Mouse (Mus musculus) forebrain, embryonic 12.5 days (tissue): ENCODE measurements around the gene Bud31. TPM values are rescaled to one million over a fixed set of nuclear protein-coding genes. Genes with fewer than 3 reads are reported as not detected.
A peak's percentile ranks its signal among the peaks of the same experiment; 100 is the strongest.

ENCODE experiments used
- ATAC-seq: fragments of 200-750 bp; cut with Nextera tagmentation; 2 replicates; pipeline ENCODE4 v1.8.0; 2017; ENCODE audit warnings: moderate TSS enrichment; ENCODE audit not compliant: low FRiP score
- H3K27ac ChIP-seq: fragments of 300-500 bp; sonication (generic); 2 replicates; pipeline ENCODE4 v1.5.1; 2016; ENCODE audit warnings: mild to moderate bottlenecking
- H3K27me3 ChIP-seq: fragments of 300-500 bp; sonication (generic); 2 replicates; pipeline ENCODE4 v1.6.1; 2016; ENCODE audit warnings: mild to moderate bottlenecking
- H3K36me3 ChIP-seq: fragments of 300-500 bp; sonication (generic); replicated peaks from 2 replicates; pipeline ENCODE4 v1.6.1; 2016; ENCODE audit warnings: mild to moderate bottlenecking
- H3K4me1 ChIP-seq: fragments of 300-500 bp; sonication (generic); 2 replicates; pipeline ENCODE4 v1.6.1; 2016
- H3K4me2 ChIP-seq: fragments of 300-500 bp; sonication (generic); 2 replicates; pipeline ENCODE4 v1.6.1; 2016; ENCODE audit warnings: mild to moderate bottlenecking, moderate library complexity
- H3K4me3 ChIP-seq: fragments of 300-500 bp; sonication (generic); replicated peaks from 2 replicates; pipeline ENCODE4 v1.5.1; 2016; ENCODE audit warnings: mild to moderate bottlenecking
- H3K9ac ChIP-seq: fragments of 300-500 bp; sonication (generic); 2 replicates; pipeline ENCODE4 v1.6.1; 2016; ENCODE audit warnings: mild to moderate bottlenecking
- H3K9me3 ChIP-seq: fragments of 300-500 bp; sonication (generic); 2 replicates; pipeline ENCODE4 v1.6.1; 2016
- WGBS: fragments of 180-500 bp; shearing (Covaris S2); methylation state at CpG from one replicate; pipeline ENCODE4 v1.1.7; 2016; 5-methylcytosine and 5-hydroxymethylcytosine counted together
- polyA plus RNA-seq: library from polyadenylated mRNA; unstranded; fragments of >200 nt; fragmentation: Nextera tagmentation; extraction: Ambion mirVana; gene quantifications from 2 replicates; pipeline ENCODE4 v1.2.1, GENCODE M21; 2016

Gene Bud31
- polyA plus RNA-seq, 1 experiment from 2014 or later: 225 TPM

- no peak for ATAC-seq
- no peak overlapping the region for H3K4me3 ChIP-seq
- H3K9ac ChIP-seq: no peak overlapping the region
- no peak overlapping the region for H3K4me2 ChIP-seq
- no peak overlapping the region for H3K27ac ChIP-seq
- no peaks in the 10 kb centered on the region for H3K9me3 ChIP-seq
- WGBS: 90% methylated on average over 18 of the region's 18 CpGs
- H3K4me1 ChIP-seq: no peaks in the 10 kb centered on the region
- H3K36me3 ChIP-seq: peaks cover 98% of the 10 kb centered on the region
- H3K27me3 ChIP-seq: no peaks in the 10 kb centered on the region
Observed at GRCm38 (mm10) chr5:145178461-145178980, 38.4 kb downstream of the Bud31 start.

GRCm38 (mm10) chr5:145185244-145185643, 45.1 kb downstream of the Bud31 start:
- no peaks in the 10 kb centered on the region for H3K9me3 ChIP-seq
- H3K4me2 ChIP-seq: no peak overlapping the region
- WGBS: 93% methylated on average over 2 of the region's 2 CpGs
- H3K27ac ChIP-seq: no peak overlapping the region
- H3K36me3 ChIP-seq: peaks cover 73% of the 10 kb centered on the region
- H3K9ac ChIP-seq: no peak overlapping the region
- H3K27me3 ChIP-seq: no peaks in the 10 kb centered on the region
- ATAC-seq: no peak
- H3K4me3 ChIP-seq: no peak overlapping the region
- H3K4me1 ChIP-seq: peaks cover 8% of the 10 kb centered on the region

GRCm38 (mm10) chr5:145189416-145189815, 49.3 kb downstream of the Bud31 start:
- no peak overlapping the region for H3K9ac ChIP-seq
- H3K4me2 ChIP-seq: no peak overlapping the region
- 95% methylated on average over 6 of the region's 6 CpGs for WGBS
- no peak overlapping the region for H3K4me3 ChIP-seq
- no peaks in the 10 kb centered on the region for H3K9me3 ChIP-seq
- H3K4me1 ChIP-seq: peaks cover 12% of the 10 kb centered on the region
- no peak for ATAC-seq
- H3K27ac ChIP-seq: no peak overlapping the region
- H3K27me3 ChIP-seq: no peaks in the 10 kb centered on the region
- H3K36me3 ChIP-seq: peaks cover 39% of the 10 kb centered on the region

- Histone ChIP-seq H3K27ac (no peak overlapping the region), H3K4me2 (peak overlapping the region; percentile 73), H3K9me3 (no peaks in the 10 kb centered on the region), H3K4me3 (peak overlapping the region; percentile 88), H3K36me3 (peaks cover 40% of the 10 kb centered on the region), H3K9ac (peak overlapping the region; percentile 96), H3K4me1 (peaks cover 12% of the 10 kb centered on the region), H3K27me3 (no peaks in the 10 kb centered on the region)
- WGBS: 59% methylated on average over 5 of the region's 5 CpGs
- no peak for ATAC-seq
Observed at GRCm38 (mm10) chr5:145190373-145190772, 50.2 kb downstream of the Bud31 start.

GRCm38 (mm10) chr5:145190875-145191798, 51.0 kb downstream of the Bud31 start:
- Histone ChIP-seq H3K36me3 (peaks cover 39% of the 10 kb centered on the region), H3K9me3 (no peaks in the 10 kb centered on the region), H3K4me2 (peak overlapping the region; percentile 73), H3K4me3 (peak overlapping the region; percentile 88), H3K27ac (peak overlapping the region; percentile 82), H3K4me1 (peaks cover 12% of the 10 kb centered on the region), H3K27me3 (no peaks in the 10 kb centered on the region), H3K9ac (peak overlapping the region; percentile 96)
- ATAC-seq: peak; percentile 92
- WGBS: 1% methylated on average over 41 of the region's 41 CpGs

- Histone ChIP-seq H3K9me3 (no peaks in the 10 kb centered on the region), H3K27ac (peak within 1 kb of the TSS; percentile 82), H3K9ac (peak within 1 kb of the TSS; percentile 96), H3K4me1 (peaks cover 12% of the 10 kb centered on the region), H3K27me3 (no peaks in the 10 kb centered on the region), H3K36me3 (peaks cover 31% of the 10 kb centered on the region), H3K4me3 (peak within 1 kb of the TSS; percentile 88), H3K4me2 (peak within 1 kb of the TSS; percentile 73)
- no peak for ATAC-seq
- WGBS: 85% methylated on average over 2 of the region's 2 CpGs
Observed at GRCm38 (mm10) chr5:145191962-145192361, 51.8 kb downstream of the Bud31 start, which contains the start of gene Atp5j2. Gene Atp5j2, minus strand, starts transcription at chr5:145192062.

Other genes starting within 250 kb of the Bud31 start
- 22.7 and 24.7 TPM in 2 replicates for gene Smurf1, start 174.5 kb upstream of the Bud31 start, polyA plus RNA-seq
- not detected in 2 replicates for gene Gm4871, start 107.6 kb upstream of the Bud31 start, polyA plus RNA-seq
- gene 1700018F24Rik, start 97.4 kb upstream of the Bud31 start, polyA plus RNA-seq: not detected in 2 replicates
- gene Arpc1a, start 56.5 kb upstream of the Bud31 start, polyA plus RNA-seq: 168 and 174 TPM in 2 replicates
- not detected in 2 replicates for gene Kpna7, start 56.3 kb upstream of the Bud31 start, polyA plus RNA-seq
- gene Arpc1b, start 26.1 kb upstream of the Bud31 start, polyA plus RNA-seq: 52.2 and 65.6 TPM in 2 replicates
- gene Pdap1, start 124 bp upstream of the Bud31 start, polyA plus RNA-seq: 154 and 155 TPM in 2 replicates
- gene Ptcd1, start 26.7 kb downstream of the Bud31 start, polyA plus RNA-seq: 19.5 and 20.3 TPM in 2 replicates
- 65.7 and 69.5 TPM in 2 replicates for gene Cpsf4, start 26.9 kb downstream of the Bud31 start, polyA plus RNA-seq
- gene Atp5j2, start 51.7 kb downstream of the Bud31 start, polyA plus RNA-seq: 523 and 541 TPM in 2 replicates
- 8.0 and 9.0 TPM in 2 replicates for gene Zkscan14, start 61.5 kb downstream of the Bud31 start, polyA plus RNA-seq
- gene Zkscan5, start 64.2 kb downstream of the Bud31 start, polyA plus RNA-seq: 19.6 and 21.4 TPM in 2 replicates
- 37.4 and 38.0 TPM in 2 replicates for gene Zfp655, start 91.4 kb downstream of the Bud31 start, polyA plus RNA-seq
- 0.66 and 0.73 TPM in 2 replicates for gene Zscan25, start 140.1 kb downstream of the Bud31 start, polyA plus RNA-seq
- gene Cyp3a57, start 204.9 kb downstream of the Bud31 start, polyA plus RNA-seq: not detected in 2 replicates